Mouse (Mus musculus): ENCODE data around the gene Fcgr2b. TPM values are rescaled to one million over a fixed set of nuclear protein-coding genes. Genes with fewer than 3 reads are reported as not detected.

Fcgr2b gene
- polyA plus RNA-seq, 1 experiment, result 5.9 TPM

- no peak overlapping the region for H3K4me3 ChIP-seq (ENCODE audit: control insufficient read depth, low read depth, low read length)
- H3K27me3 ChIP-seq (ENCODE audit: control insufficient read depth, insufficient read depth, low read length), result no peaks in the 10 kb centered on the region
- no peaks in the 10 kb centered on the region for H3K36me3 ChIP-seq (ENCODE audit: control insufficient read depth, insufficient read depth, low read length)
- no peak overlapping the region for H3K27ac ChIP-seq (ENCODE audit: control insufficient read depth, insufficient read depth, low read depth, low read length)
- TF ChIP-seq POLR2A (IDR thresholded peaks at IDR 0.05; ENCODE audit: control insufficient read depth, low read depth, low read length), result no peak
- no peak for TF ChIP-seq CTCF (IDR thresholded peaks at IDR 0.05; ENCODE audit: control insufficient read depth, insufficient read depth, insufficient replicate concordance, low read depth, low read length)
- H3K4me1 ChIP-seq (ENCODE audit: control insufficient read depth, insufficient read depth, low read length), result no peaks in the 10 kb centered on the region
These were observed 49.4 kb downstream of the Fcgr2b start for GRCm38 (mm10) chr1:170926941-170927340.

GRCm38 (mm10) chr1:170924485-170924884, 51.9 kb downstream of the Fcgr2b start:
- H3K27ac ChIP-seq (ENCODE audit: control insufficient read depth, insufficient read depth, low read depth, low read length), result no peak overlapping the region
- TF ChIP-seq CTCF (IDR thresholded peaks at IDR 0.05; ENCODE audit: control insufficient read depth, insufficient read depth, insufficient replicate concordance, low read depth, low read length) (no peak), POLR2A (IDR thresholded peaks at IDR 0.05; ENCODE audit: control insufficient read depth, low read depth, low read length) (no peak)

GRCm38 (mm10) chr1:170919308-170919707, 57.0 kb downstream of the Fcgr2b start:
- H3K27me3 ChIP-seq (ENCODE audit: control insufficient read depth, insufficient read depth, low read length), result no peaks in the 10 kb centered on the region
- no peak overlapping the region for H3K4me3 ChIP-seq (ENCODE audit: control insufficient read depth, low read depth, low read length)
- no peak for TF ChIP-seq POLR2A (IDR thresholded peaks at IDR 0.05; ENCODE audit: control insufficient read depth, low read depth, low read length)
- TF ChIP-seq CTCF (IDR thresholded peaks at IDR 0.05; ENCODE audit: control insufficient read depth, insufficient read depth, insufficient replicate concordance, low read depth, low read length), result no peak
- no peaks in the 10 kb centered on the region for H3K4me1 ChIP-seq (ENCODE audit: control insufficient read depth, insufficient read depth, low read length)
- H3K27ac ChIP-seq (ENCODE audit: control insufficient read depth, insufficient read depth, low read depth, low read length), result no peak overlapping the region
- no peaks in the 10 kb centered on the region for H3K36me3 ChIP-seq (ENCODE audit: control insufficient read depth, insufficient read depth, low read length)

More at GRCm38 (mm10) chr1:170924485-170924884, 51.9 kb downstream of the Fcgr2b start:
- H3K4me3 ChIP-seq (ENCODE audit: control insufficient read depth, low read depth, low read length), result no peak overlapping the region; the same call in 1 of the 2 replicates
- H3K4me1 ChIP-seq (ENCODE audit: control insufficient read depth, insufficient read depth, low read length), result no peaks in the 10 kb centered on the region
- H3K36me3 ChIP-seq (ENCODE audit: control insufficient read depth, insufficient read depth, low read length), result no peaks in the 10 kb centered on the region
- no peaks in the 10 kb centered on the region for H3K27me3 ChIP-seq (ENCODE audit: control insufficient read depth, insufficient read depth, low read length)

- no peaks in the 10 kb centered on the region for H3K27me3 ChIP-seq (ENCODE audit: control insufficient read depth, insufficient read depth, low read length)
- TF ChIP-seq POLR2A (IDR thresholded peaks at IDR 0.05; ENCODE audit: control insufficient read depth, low read depth, low read length) (no peak), CTCF (IDR thresholded peaks at IDR 0.05; ENCODE audit: control insufficient read depth, insufficient read depth, insufficient replicate concordance, low read depth, low read length) (no peak)
- no peak overlapping the region for H3K4me3 ChIP-seq (ENCODE audit: control insufficient read depth, low read depth, low read length)
- no peaks in the 10 kb centered on the region for H3K36me3 ChIP-seq (ENCODE audit: control insufficient read depth, insufficient read depth, low read length)
- H3K27ac ChIP-seq (ENCODE audit: control insufficient read depth, insufficient read depth, low read depth, low read length), result no peak overlapping the region
- no peaks in the 10 kb centered on the region for H3K4me1 ChIP-seq (ENCODE audit: control insufficient read depth, insufficient read depth, low read length)
These were observed 60.7 kb downstream of the Fcgr2b start for GRCm38 (mm10) chr1:170915657-170916056.

GRCm38 (mm10) chr1:170912891-170913615, 63.3 kb downstream of the Fcgr2b start, which contains the start of gene Fcrlb:
Fcrlb (minus strand) TSS chr1:170912941.
- TF ChIP-seq POLR2A (IDR thresholded peaks at IDR 0.05; ENCODE audit: control insufficient read depth, low read depth, low read length), result no peak
- no peak for TF ChIP-seq CTCF (IDR thresholded peaks at IDR 0.05; ENCODE audit: control insufficient read depth, insufficient read depth, insufficient replicate concordance, low read depth, low read length)

GRCm38 (mm10) chr1:170911907-170912660, 64.3 kb downstream of the Fcgr2b start:
- TF ChIP-seq POLR2A (IDR thresholded peaks at IDR 0.05; ENCODE audit: control insufficient read depth, low read depth, low read length) (no peak), CTCF (IDR thresholded peaks at IDR 0.05; ENCODE audit: control insufficient read depth, insufficient read depth, insufficient replicate concordance, low read depth, low read length) (no peak)

More at GRCm38 (mm10) chr1:170912891-170913615, 63.3 kb downstream of the Fcgr2b start, which contains the start of gene Fcrlb:
- Histone ChIP-seq H3K4me1 (ENCODE audit: control insufficient read depth, insufficient read depth, low read length) (peaks cover 8% of the 10 kb centered on the region), H3K36me3 (ENCODE audit: control insufficient read depth, insufficient read depth, low read length) (no peaks in the 10 kb centered on the region), H3K4me3 (ENCODE audit: control insufficient read depth, low read depth, low read length) (no peak within 1 kb of the TSS), H3K27ac (ENCODE audit: control insufficient read depth, insufficient read depth, low read depth, low read length) (no peak within 1 kb of the TSS), H3K27me3 (ENCODE audit: control insufficient read depth, insufficient read depth, low read length) (no peaks in the 10 kb centered on the region)

More at GRCm38 (mm10) chr1:170911907-170912660, 64.3 kb downstream of the Fcgr2b start:
- Histone ChIP-seq H3K36me3 (ENCODE audit: control insufficient read depth, insufficient read depth, low read length) (no peaks in the 10 kb centered on the region), H3K4me1 (ENCODE audit: control insufficient read depth, insufficient read depth, low read length) (peaks cover 14% of the 10 kb centered on the region), H3K4me3 (ENCODE audit: control insufficient read depth, low read depth, low read length) (no peak overlapping the region), H3K27ac (ENCODE audit: control insufficient read depth, insufficient read depth, low read depth, low read length) (no peak overlapping the region), H3K27me3 (ENCODE audit: control insufficient read depth, insufficient read depth, low read length) (no peaks in the 10 kb centered on the region; the same call in 1 of the 2 replicates)

Other genes with a start within 250 kb of the Fcgr2b start
- 5.5 and 6.3 TPM in 2 replicates for gene Atf6, start 108.8 kb downstream of the Fcgr2b start, polyA plus RNA-seq (2012; rRNA removed)
- 0.99 and 1.5 TPM in 2 replicates for gene Gm26620, start 91.5 kb downstream of the Fcgr2b start, polyA plus RNA-seq (2012; rRNA removed)
- 4.4 and 6.2 TPM in 2 replicates for gene Dusp12, start 91.0 kb downstream of the Fcgr2b start, polyA plus RNA-seq (2012; rRNA removed)
- gene Fcrlb, start 63.6 kb downstream of the Fcgr2b start, polyA plus RNA-seq (2012; rRNA removed), result 0.16 and 0.23 TPM in 2 replicates
- gene Fcrla, start 49.0 kb downstream of the Fcgr2b start, polyA plus RNA-seq (2012; rRNA removed), result 5.2 and 5.9 TPM in 2 replicates
- not detected in 2 replicates for gene Fcgr4, start 42.4 kb upstream of the Fcgr2b start, polyA plus RNA-seq (2012; rRNA removed)
- 30.9 and 52.1 TPM in 2 replicates for gene Fcgr3, start 88.4 kb upstream of the Fcgr2b start, polyA plus RNA-seq (2012; rRNA removed)
- 309 and 314 TPM in 2 replicates for gene Cfap126, start 137.4 kb upstream of the Fcgr2b start, polyA plus RNA-seq (2012; rRNA removed)
- gene Sdhc, start 174.1 kb upstream of the Fcgr2b start, polyA plus RNA-seq (2012; rRNA removed), result 85.3 and 105 TPM in 2 replicates
- gene Mpz, start 174.2 kb upstream of the Fcgr2b start, polyA plus RNA-seq (2012; rRNA removed), result 2.8 and 3.0 TPM in 2 replicates
- gene Pcp4l1, start 219.7 kb upstream of the Fcgr2b start, polyA plus RNA-seq (2012; rRNA removed), result 2.9 and 4.6 TPM in 2 replicates
- gene Nr1i3, start 237.4 kb upstream of the Fcgr2b start, polyA plus RNA-seq (2012; rRNA removed), result 0.04 and 0.16 TPM in 2 replicates
- gene Tomm40l, start 246.0 kb upstream of the Fcgr2b start, polyA plus RNA-seq (2012; rRNA removed), result 4.5 and 6.5 TPM in 2 replicates
- gene Apoa2, start 248.5 kb upstream of the Fcgr2b start, polyA plus RNA-seq (2012; rRNA removed), result 8.0 and 8.3 TPM in 2 replicates

All from testis, adult 2 months (tissue).